Mouse (Mus musculus) thymus, adult 2 months (tissue): ENCODE results near the gene Hcfc1r1.

ENCODE experiments used
- CTCF ChIP-seq: fragments of 200-500 bp; IDR thresholded peaks from 2 replicates; pipeline ENCODE4 v1.5.1; 2012; ENCODE audit warnings: mild to moderate bottlenecking, control low read depth, low read length, moderate library complexity, borderline replicate concordance; ENCODE audit not compliant: control insufficient read depth, poor library complexity, insufficient read depth; ENCODE audit errors: extremely low read depth
- POLR2A ChIP-seq: fragments of 200-500 bp; IDR thresholded peaks from 2 replicates; pipeline ENCODE4 v1.6.1; 2012; ENCODE audit warnings: mild to moderate bottlenecking, low read length, control low read depth, moderate library complexity; ENCODE audit not compliant: control insufficient read depth, poor library complexity, insufficient read depth; ENCODE audit errors: extremely low read depth

DNA sequence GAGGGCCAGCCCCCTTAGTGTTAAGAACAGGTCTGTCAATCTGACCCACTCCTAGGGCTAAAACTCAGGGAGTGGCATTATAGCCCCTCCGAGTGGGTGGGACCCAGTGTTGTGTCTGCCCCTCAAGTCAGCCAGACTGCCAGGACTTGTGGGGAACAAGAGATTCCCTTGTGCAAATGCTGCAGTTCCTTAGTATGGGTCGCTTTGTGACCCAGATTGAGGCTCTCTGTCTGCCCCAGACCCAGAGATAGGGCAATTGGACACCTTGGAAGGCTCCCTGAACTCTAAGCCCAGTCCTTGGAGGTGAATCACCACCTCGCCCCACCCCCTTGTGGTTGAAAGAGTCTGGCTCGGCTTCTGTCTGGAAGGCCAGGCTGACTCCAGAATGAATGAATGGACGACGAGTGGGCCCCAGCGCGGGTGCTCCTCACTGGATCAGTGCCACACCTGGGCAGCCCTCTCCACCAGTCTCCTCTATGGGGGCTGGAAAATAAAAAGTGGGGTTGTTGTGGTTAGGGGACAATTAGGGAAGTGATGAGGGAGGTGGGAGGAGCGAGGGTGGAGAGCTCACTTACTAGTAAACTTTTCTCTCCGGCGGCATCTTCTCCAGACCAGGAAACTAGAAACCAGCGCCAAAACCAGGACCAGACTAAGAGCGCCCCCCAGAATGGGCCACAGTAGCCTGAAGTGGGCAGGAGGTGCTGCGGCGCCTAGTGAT is 2.3 kb downstream of the Hcfc1r1 start:
- TF ChIP-seq POLR2A (no peak), CTCF (no peak)
